Mouse (Mus musculus): Measurements from ENCODE around the gene Zfp229. TPM values are rescaled to one million over a fixed set of nuclear protein-coding genes. Genes with fewer than 3 reads are reported as not detected.

Zfp229 gene
- polyA plus RNA-seq, 1 experiment from 2014 or later = 7.3 TPM

Other genes with a start within 250 kb of the Zfp229 start
- gene Zfp53, start 241.8 kb upstream of the Zfp229 start, polyA plus RNA-seq (2014; fragmentation: Nextera tagmentation; extraction: Ambion mirVana) = 8.7 and 10.1 TPM in 2 replicates
- 1.3 and 1.5 TPM in 2 replicates for gene Zfp52, start 195.3 kb upstream of the Zfp229 start, polyA plus RNA-seq (2014; fragmentation: Nextera tagmentation; extraction: Ambion mirVana)
- 19.7 and 20.4 TPM in 2 replicates for gene Zfp948, start 163.8 kb upstream of the Zfp229 start, polyA plus RNA-seq (2014; fragmentation: Nextera tagmentation; extraction: Ambion mirVana)
- 7.2 and 10.5 TPM in 2 replicates for gene Zfp983, start 80.2 kb upstream of the Zfp229 start, polyA plus RNA-seq (2014; fragmentation: Nextera tagmentation; extraction: Ambion mirVana)
- gene Gm10226, start 38.9 kb upstream of the Zfp229 start, polyA plus RNA-seq (2014; fragmentation: Nextera tagmentation; extraction: Ambion mirVana) = 16.5 and 19.5 TPM in 2 replicates
- gene Zfp760, start 23.1 kb upstream of the Zfp229 start, polyA plus RNA-seq (2014; fragmentation: Nextera tagmentation; extraction: Ambion mirVana) = 21.0 and 22.5 TPM in 2 replicates
- gene Zfp820, start 115.0 kb downstream of the Zfp229 start, polyA plus RNA-seq (2014; fragmentation: Nextera tagmentation; extraction: Ambion mirVana) = 5.9 and 6.1 TPM in 2 replicates
- gene Zfp995, start 179.1 kb downstream of the Zfp229 start, polyA plus RNA-seq (2014; fragmentation: Nextera tagmentation; extraction: Ambion mirVana) = 6.3 and 6.7 TPM in 2 replicates
- 23.4 and 26.4 TPM in 2 replicates for gene Zfp942, start 231.7 kb downstream of the Zfp229 start, polyA plus RNA-seq (2014; fragmentation: Nextera tagmentation; extraction: Ambion mirVana)
- 21.3 and 21.6 TPM in 2 replicates for gene Zfp943, start 231.8 kb downstream of the Zfp229 start, polyA plus RNA-seq (2014; fragmentation: Nextera tagmentation; extraction: Ambion mirVana)